Mouse (Mus musculus) forebrain, embryonic 11.5 days (tissue): ENCODE results near the gene Slc25a39. TPM values are rescaled to one million over a fixed set of nuclear protein-coding genes. Genes with fewer than 3 reads are reported as not detected.
"Not testable (repeated sequence)": the region's sequence is repeated elsewhere in the genome, so short reads cannot be mapped to it uniquely, and the experiment has no call there.

Source experiments
- ATAC-seq: fragments of 200-750 bp; cut with Nextera tagmentation; replicated peaks from 2 replicates; pipeline ENCODE4 v1.8.0; 2017; ENCODE audit warnings: moderate TSS enrichment; ENCODE audit not compliant: low FRiP score
- DNase-seq: peaks from one replicate; pipeline ENCODE4 v3.0.0-alpha.2; 2017; ENCODE audit warnings: low spot score
- H3K27ac ChIP-seq: fragments of 300-500 bp; sonication (generic); 2 replicates; pipeline ENCODE4 v1.5.1; 2014; ENCODE audit warnings: low read depth, low read length
- H3K27me3 ChIP-seq: fragments of 300-500 bp; sonication (generic); 2 replicates; pipeline ENCODE4 v1.6.1; 2014; ENCODE audit warnings: mild to moderate bottlenecking, low read length, mixed read lengths; ENCODE audit not compliant: control insufficient read depth, insufficient read depth
- H3K36me3 ChIP-seq: fragments of 300-500 bp; sonication (generic); 2 replicates; pipeline ENCODE4 v1.6.1; 2014; ENCODE audit warnings: mild to moderate bottlenecking, low read length, moderate library complexity, mixed read lengths; ENCODE audit not compliant: control insufficient read depth, insufficient read depth
- H3K4me1 ChIP-seq: fragments of 300-500 bp; sonication (generic); replicated peaks from 2 replicates; pipeline ENCODE4 v1.6.1; 2014; ENCODE audit warnings: low read length, mixed read lengths; ENCODE audit not compliant: control insufficient read depth, insufficient read depth
- H3K4me2 ChIP-seq: fragments of 300-500 bp; sonication (generic); 2 replicates; pipeline ENCODE4 v1.6.1; 2014; ENCODE audit warnings: low read depth, mild to moderate bottlenecking, low read length, moderate library complexity, mixed read lengths; ENCODE audit not compliant: severe bottlenecking
- H3K4me3 ChIP-seq: fragments of 300-500 bp; sonication (generic); 2 replicates; pipeline ENCODE4 v1.5.1; 2014; ENCODE audit warnings: low read depth, low read length
- H3K9ac ChIP-seq: fragments of 300-500 bp; sonication (generic); 2 replicates; pipeline ENCODE4 v1.6.1; 2014; ENCODE audit warnings: low read length
- H3K9me3 ChIP-seq: fragments of 300-500 bp; sonication (generic); 2 replicates; pipeline ENCODE4 v1.6.1; 2016; ENCODE audit warnings: low read length, mixed read lengths; ENCODE audit not compliant: control insufficient read depth
- WGBS: fragments of 180-500 bp; shearing (Covaris S2); extraction: QIAGEN DNeasy Blood & Tissue Kit; methylation state at CpG from one replicate; pipeline ENCODE4 v1.1.7; 2014; 5-methylcytosine and 5-hydroxymethylcytosine counted together
- polyA plus RNA-seq: library from polyadenylated mRNA; unstranded; fragments of >200 nt; fragmentation: Nextera tagmentation; extraction: Ambion mirVana; gene quantifications from 2 replicates; pipeline ENCODE4 v1.2.1, GENCODE M21; 2014

The Slc25a39 gene
- polyA plus RNA-seq, 1 experiment from 2014 or later, result 196 TPM

DNA sequence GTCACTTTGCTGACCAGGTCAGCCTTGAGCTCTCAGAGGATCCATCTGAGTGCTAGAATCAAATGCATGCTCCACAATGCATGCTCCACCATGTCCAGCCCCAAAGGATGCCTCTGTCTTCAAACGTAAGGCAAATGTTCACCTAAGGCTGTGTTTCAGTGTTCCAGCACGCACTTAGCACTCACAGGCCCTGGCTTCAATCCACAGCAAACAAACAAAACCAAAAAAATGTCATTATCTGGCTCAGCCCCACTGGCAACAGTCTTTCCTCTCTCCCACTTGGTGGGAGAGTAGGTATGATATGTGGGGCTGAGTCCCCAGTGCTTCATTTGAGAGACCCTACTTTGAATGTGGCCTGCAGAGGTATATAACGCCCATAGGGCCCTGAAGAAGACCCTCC, 3.3 kb upstream of the Slc25a39 start:
- Histone ChIP-seq H3K9me3 (no peaks in the 10 kb centered on the region), H3K4me1 (peaks cover 7% of the 10 kb centered on the region), H3K4me3 (no peak overlapping the region), H3K27me3 (no peaks in the 10 kb centered on the region), H3K27ac (no peak overlapping the region), H3K4me2 (no peak overlapping the region), H3K36me3 (no peaks in the 10 kb centered on the region), H3K9ac (no peak overlapping the region)
- DNase-seq (no peak), ATAC-seq (no peak)
- WGBS, result 80% methylated on average over 3 of the region's 3 CpGs

DNA sequence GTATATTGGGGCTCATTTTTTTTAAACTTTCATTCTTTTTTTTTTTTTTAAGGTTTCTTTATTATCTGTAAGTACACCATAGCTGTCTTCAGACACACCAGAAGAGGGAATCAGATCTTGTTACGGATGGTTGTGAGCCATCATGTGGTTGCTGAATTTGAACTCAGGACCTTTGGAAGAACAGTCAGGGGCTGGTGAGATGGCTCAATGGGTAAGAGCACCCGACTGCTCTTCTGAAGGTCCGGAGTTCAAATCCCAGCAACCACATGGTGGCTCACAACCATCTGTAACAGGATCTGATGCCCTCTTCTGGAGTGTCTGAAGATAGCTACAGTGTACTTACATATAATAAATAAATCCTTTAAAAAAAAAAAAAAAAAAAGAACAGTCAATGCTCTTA, 2.6 kb upstream of the Slc25a39 start:
- H3K4me3 ChIP-seq, H3K9me3 ChIP-seq, H3K27ac ChIP-seq, ATAC-seq, H3K4me2 ChIP-seq, H3K36me3 ChIP-seq, DNase-seq, H3K27me3 ChIP-seq, H3K9ac ChIP-seq: not testable (repeated sequence)
- 97% methylated on average over 3 of the region's 3 CpGs for WGBS
- peaks cover 12% of the 10 kb centered on the region for H3K4me1 ChIP-seq

DNA sequence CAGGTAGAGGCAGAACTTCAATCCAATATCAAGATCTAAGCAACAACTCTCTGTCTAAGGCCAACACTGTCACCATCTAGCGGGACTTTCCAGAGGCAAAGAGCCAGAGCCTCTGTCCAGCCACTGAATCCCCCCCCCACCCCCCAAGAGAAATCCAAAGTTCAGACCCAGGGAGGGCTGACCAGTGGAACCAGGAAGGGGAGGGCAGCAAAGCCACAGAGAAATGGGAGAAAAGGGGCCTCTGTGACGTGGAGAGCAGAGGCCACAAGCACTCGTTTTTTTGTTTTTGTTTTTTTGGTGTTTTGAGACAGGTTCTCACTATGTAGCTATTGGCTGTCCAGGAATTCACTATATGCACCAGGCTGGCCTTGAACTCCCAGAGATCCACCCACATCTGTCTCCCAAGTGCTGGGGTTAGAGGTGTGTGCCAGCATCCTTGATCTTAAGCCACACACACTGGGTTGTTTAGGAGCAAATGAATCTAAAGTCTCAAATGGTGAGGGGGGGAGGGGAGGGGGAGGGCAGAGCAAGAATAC, 2.1 kb upstream of the Slc25a39 start:
- Histone ChIP-seq H3K4me2 (no peak overlapping the region), H3K9ac (no peak overlapping the region), H3K27me3 (no peaks in the 10 kb centered on the region), H3K9me3 (no peaks in the 10 kb centered on the region), H3K27ac (no peak overlapping the region), H3K4me3 (no peak overlapping the region), H3K4me1 (peaks cover 12% of the 10 kb centered on the region), H3K36me3 (no peaks in the 10 kb centered on the region)
- DNase-seq (no peak), ATAC-seq (no peak)
- 80% methylated on average over 3 of the region's 3 CpGs for WGBS

DNA sequence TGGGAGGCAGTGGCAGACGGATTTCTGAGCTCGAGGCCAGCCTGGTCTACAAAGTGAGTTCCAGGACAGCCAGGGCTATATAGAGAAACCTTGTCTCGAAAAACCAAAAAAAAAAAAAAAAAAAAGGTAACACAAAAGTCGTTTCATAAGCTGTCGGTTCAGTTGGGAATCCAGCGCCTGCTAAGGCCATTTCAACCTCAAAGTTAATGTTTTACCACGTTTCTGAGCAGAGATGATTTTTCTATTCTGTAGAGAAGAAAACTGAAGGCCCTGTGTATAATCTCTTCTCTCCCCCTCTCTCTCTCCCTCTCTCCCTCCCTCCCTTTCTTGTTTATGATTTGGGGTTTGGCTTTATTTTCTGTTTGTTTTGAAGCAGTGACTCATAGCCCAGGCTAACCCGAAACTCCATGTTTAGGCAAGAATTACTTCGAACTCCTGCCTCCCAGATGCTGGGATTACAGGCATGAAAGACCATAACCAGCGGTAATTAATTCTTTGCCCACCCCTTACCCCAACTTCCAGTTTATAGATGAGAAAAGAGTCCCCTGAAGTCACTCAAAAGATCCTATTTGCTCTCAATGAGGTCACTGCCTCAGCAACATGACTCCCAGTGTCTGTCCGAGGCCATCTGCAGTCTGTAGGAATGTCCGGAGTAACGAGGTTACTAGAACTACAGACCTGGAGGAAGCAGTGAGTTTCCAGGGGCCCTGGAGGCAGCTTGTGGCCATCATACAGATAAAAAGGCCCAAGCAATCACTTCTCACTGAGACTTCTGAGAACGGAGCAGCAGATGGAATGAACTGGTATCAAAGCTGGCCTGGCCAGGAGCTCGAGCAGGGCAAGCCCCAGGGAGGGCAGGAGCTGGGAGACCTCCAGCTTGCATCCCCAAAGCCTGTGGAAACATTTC, 1.4 kb upstream of the Slc25a39 start:
- WGBS, result 41% methylated on average over 15 of the region's 15 CpGs
- Histone ChIP-seq H3K9me3 (no peaks in the 10 kb centered on the region), H3K4me1 (peaks cover 13% of the 10 kb centered on the region), H3K27me3 (no peaks in the 10 kb centered on the region), H3K27ac (0 out of 2 replicates have a peak overlapping the region, but pooled peaks have one; percentile 41), H3K4me2 (peak overlapping the region; percentile 40; the same call in 1 of the 2 replicates), H3K4me3 (peak overlapping the region; percentile 77), H3K36me3 (no peaks in the 10 kb centered on the region), H3K9ac (peak overlapping the region; percentile 27; the same call in 1 of the 2 replicates)
- DNase-seq, result no peak
- no peak for ATAC-seq

DNA sequence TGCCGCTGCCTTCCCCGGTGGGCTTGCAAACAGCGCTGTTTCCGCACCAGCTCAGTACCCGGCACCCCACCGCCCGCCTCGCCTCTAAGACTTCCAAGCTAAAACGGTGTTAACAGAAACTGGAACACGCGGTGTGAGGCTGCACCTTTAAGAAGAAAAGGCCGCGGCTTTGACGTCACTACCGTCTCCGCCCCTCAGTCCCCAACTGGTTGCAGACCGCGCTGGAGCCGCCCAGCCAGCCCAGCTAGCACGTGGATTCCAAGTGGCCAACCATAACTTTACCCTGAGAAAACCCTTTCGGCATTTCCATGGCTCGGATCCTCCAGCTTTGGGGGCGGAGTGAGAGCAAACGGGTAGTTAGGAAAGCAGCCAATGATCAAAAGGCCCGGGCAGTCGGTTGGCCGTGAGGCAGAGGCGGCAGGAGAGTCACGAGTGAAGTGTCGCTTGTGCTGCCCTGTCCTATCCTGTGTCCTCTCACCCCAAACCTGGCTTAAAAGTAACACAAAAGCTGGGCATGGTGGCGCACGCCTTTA, 664 bp upstream of the Slc25a39 start:
- peak overlapping the region; percentile 82 for H3K4me2 ChIP-seq
- H3K27me3 ChIP-seq, result no peaks in the 10 kb centered on the region
- WGBS, result under 1% methylated on average over 32 of the region's 32 CpGs
- peak overlapping the region; percentile 76; the same call in 1 of the 2 replicates for H3K27ac ChIP-seq
- H3K4me3 ChIP-seq, result peak overlapping the region; percentile 77
- DNase-seq (peak; percentile 99), ATAC-seq (peak; percentile 91)
- H3K9me3 ChIP-seq, result no peaks in the 10 kb centered on the region
- H3K4me1 ChIP-seq, result peaks cover 13% of the 10 kb centered on the region
- no peaks in the 10 kb centered on the region; the same call in 1 of the 2 replicates for H3K36me3 ChIP-seq
- H3K9ac ChIP-seq, result peak overlapping the region; percentile 89

GRCm38 (mm10) chr11:102406900-102407833, 579 bp downstream of the Slc25a39 start:
- peak; percentile 69 for ATAC-seq
- H3K27me3 ChIP-seq, result no peaks in the 10 kb centered on the region
- under 1% methylated on average over 61 of the region's 85 CpGs for WGBS

GRCm38 (mm10) chr11:102406401-102406800, 1.3 kb downstream of the Slc25a39 start:
- peak overlapping the region; percentile 77 for H3K4me3 ChIP-seq
- H3K36me3 ChIP-seq, result peaks cover 9% of the 10 kb centered on the region
- H3K9me3 ChIP-seq, result no peaks in the 10 kb centered on the region
- H3K4me2 ChIP-seq, result peak overlapping the region; percentile 82
- no peaks in the 10 kb centered on the region for H3K27me3 ChIP-seq
- no peak overlapping the region for H3K27ac ChIP-seq
- DNase-seq, result no peak
- H3K9ac ChIP-seq, result peak overlapping the region; percentile 89
- 13% methylated on average over 3 of the region's 3 CpGs for WGBS
- ATAC-seq, result no peak
- peaks cover 13% of the 10 kb centered on the region for H3K4me1 ChIP-seq

More at GRCm38 (mm10) chr11:102406900-102407833, 579 bp downstream of the Slc25a39 start:
- peak; percentile 97 for DNase-seq
- H3K9me3 ChIP-seq, result no peaks in the 10 kb centered on the region
- H3K4me3 ChIP-seq, result peak overlapping the region; percentile 77
- H3K4me2 ChIP-seq, result peak overlapping the region; percentile 82
- H3K36me3 ChIP-seq, result peaks cover 9% of the 10 kb centered on the region
- peaks cover 13% of the 10 kb centered on the region for H3K4me1 ChIP-seq
- peak overlapping the region; percentile 89 for H3K9ac ChIP-seq
- peak overlapping the region; percentile 76 for H3K27ac ChIP-seq
